Mouse (Mus musculus) embryonic facial prominence, embryonic 13.5 days (tissue): Measurements from ENCODE around the gene Thrsp. TPM values are rescaled to one million over a fixed set of nuclear protein-coding genes. Genes with fewer than 3 reads are reported as not detected.

Source experiments
- ATAC-seq: fragments of 200-750 bp; cut with Nextera tagmentation; 2 replicates; pipeline ENCODE4 v1.8.0; 2017; ENCODE audit warnings: low read depth; ENCODE audit not compliant: insufficient number of reproducible peaks, insufficient read depth, low FRiP score, low TSS enrichment
- H3K27ac ChIP-seq: fragments of 300-500 bp; sonication (generic); 2 replicates; pipeline ENCODE4 v1.5.1; 2015; ENCODE audit warnings: moderate library complexity, mild to moderate bottlenecking, inconsistent platforms
- H3K27me3 ChIP-seq: fragments of 300-500 bp; sonication (generic); 2 replicates; pipeline ENCODE4 v1.6.1; 2015; ENCODE audit warnings: mild to moderate bottlenecking, inconsistent platforms
- H3K36me3 ChIP-seq: fragments of 300-500 bp; sonication (generic); 2 replicates; pipeline ENCODE4 v1.6.1; 2015; ENCODE audit warnings: mild to moderate bottlenecking, inconsistent platforms
- H3K4me1 ChIP-seq: fragments of 300-500 bp; sonication (generic); 2 replicates; pipeline ENCODE4 v1.6.1; 2015; ENCODE audit warnings: inconsistent platforms
- H3K4me2 ChIP-seq: fragments of 300-500 bp; sonication (generic); 2 replicates; pipeline ENCODE4 v1.6.1; 2015; ENCODE audit warnings: moderate library complexity, mild to moderate bottlenecking, inconsistent platforms
- H3K4me3 ChIP-seq: fragments of 300-500 bp; sonication (generic); 2 replicates; pipeline ENCODE4 v1.5.1; 2015; ENCODE audit warnings: mild to moderate bottlenecking, inconsistent platforms
- H3K9ac ChIP-seq: fragments of 300-500 bp; sonication (generic); 2 replicates; pipeline ENCODE4 v1.6.1; 2015; ENCODE audit warnings: mild to moderate bottlenecking, inconsistent platforms
- H3K9me3 ChIP-seq: fragments of 300-500 bp; sonication (generic); 2 replicates; pipeline ENCODE4 v1.6.1; 2016; ENCODE audit warnings: inconsistent platforms
- whole genome bisulfite sequencing: fragments of 180-500 bp; shearing (Covaris S2); methylation state at CpG from one replicate; pipeline ENCODE4 v1.1.7; 2015; ENCODE audit warnings: mixed read lengths; 5-methylcytosine and 5-hydroxymethylcytosine counted together
- polyA plus RNA-seq: library from polyadenylated mRNA; unstranded; fragments of >200 nt; fragmentation: Nextera tagmentation; extraction: Ambion mirVana; gene quantifications from 2 replicates; pipeline ENCODE4 v1.2.1, GENCODE M21; 2015

The Thrsp gene
- polyA plus RNA-seq, 1 experiment from 2014 or later, result 0.63 TPM

- Histone ChIP-seq H3K27ac (peak overlapping the region; percentile 69), H3K9me3 (no peaks in the 10 kb centered on the region), H3K9ac (no peak overlapping the region), H3K4me2 (peak overlapping the region; percentile 32), H3K4me3 (no peak overlapping the region), H3K27me3 (no peaks in the 10 kb centered on the region), H3K36me3 (no peaks in the 10 kb centered on the region), H3K4me1 (peaks cover 28% of the 10 kb centered on the region)
- WGBS, result 2% methylated on average over 5 of the region's 5 CpGs
- 0 out of 2 replicates have a peak, but pooled peaks have one; percentile 73 for ATAC-seq
Observed at GRCm38 (mm10) chr7:97429705-97430104, 12.2 kb upstream of the Thrsp start.

GRCm38 (mm10) chr7:97427778-97428420 lies 10.4 kb upstream of the Thrsp start:
- no peaks in the 10 kb centered on the region for H3K36me3 ChIP-seq
- 84% methylated on average over 5 of the region's 5 CpGs for WGBS
- H3K9me3 ChIP-seq, result no peaks in the 10 kb centered on the region
- no peak overlapping the region for H3K4me2 ChIP-seq
- H3K4me3 ChIP-seq, result no peak overlapping the region
- no peak for ATAC-seq
- no peaks in the 10 kb centered on the region for H3K27me3 ChIP-seq
- no peak overlapping the region for H3K9ac ChIP-seq
- H3K4me1 ChIP-seq, result peaks cover 17% of the 10 kb centered on the region
- H3K27ac ChIP-seq, result no peak overlapping the region

- Histone ChIP-seq H3K27ac (no peak overlapping the region), H3K27me3 (no peaks in the 10 kb centered on the region), H3K4me1 (peaks cover 17% of the 10 kb centered on the region), H3K36me3 (no peaks in the 10 kb centered on the region), H3K4me2 (no peak overlapping the region), H3K9me3 (no peaks in the 10 kb centered on the region), H3K4me3 (no peak overlapping the region), H3K9ac (no peak overlapping the region)
- ATAC-seq, result no peak
- WGBS, result 85% methylated on average over 6 of the region's 6 CpGs
Observed at GRCm38 (mm10) chr7:97427296-97427695, 9.8 kb upstream of the Thrsp start.

GRCm38 (mm10) chr7:97426566-97426965 lies 9.0 kb upstream of the Thrsp start:
- no peaks in the 10 kb centered on the region for H3K9me3 ChIP-seq
- no peak overlapping the region for H3K4me2 ChIP-seq
- H3K27ac ChIP-seq, result no peak overlapping the region
- 69% methylated on average over 6 of the region's 6 CpGs for WGBS
- ATAC-seq, result no peak
- H3K27me3 ChIP-seq, result no peaks in the 10 kb centered on the region
- H3K36me3 ChIP-seq, result no peaks in the 10 kb centered on the region
- no peak overlapping the region for H3K9ac ChIP-seq
- no peak overlapping the region for H3K4me3 ChIP-seq
- H3K4me1 ChIP-seq, result peaks cover 17% of the 10 kb centered on the region

GRCm38 (mm10) chr7:97424621-97425245 lies 7.2 kb upstream of the Thrsp start:
- Histone ChIP-seq H3K27ac (no peak overlapping the region), H3K4me2 (no peak overlapping the region), H3K4me1 (peaks cover 7% of the 10 kb centered on the region), H3K4me3 (no peak overlapping the region), H3K9me3 (no peaks in the 10 kb centered on the region), H3K36me3 (no peaks in the 10 kb centered on the region), H3K9ac (peak overlapping the region; percentile 16; the same call in 1 of the 2 replicates), H3K27me3 (no peaks in the 10 kb centered on the region)
- ATAC-seq, result no peak
- 9% methylated on average over 12 of the region's 12 CpGs for WGBS

- no peak overlapping the region for H3K9ac ChIP-seq
- no peaks in the 10 kb centered on the region for H3K27me3 ChIP-seq
- H3K27ac ChIP-seq, result no peak overlapping the region
- H3K4me2 ChIP-seq, result no peak overlapping the region
- ATAC-seq, result no peak
- no peaks in the 10 kb centered on the region for H3K36me3 ChIP-seq
- WGBS, result 49% methylated on average over 5 of the region's 5 CpGs
- H3K4me3 ChIP-seq, result no peak overlapping the region
- H3K4me1 ChIP-seq, result no peaks in the 10 kb centered on the region
- no peaks in the 10 kb centered on the region for H3K9me3 ChIP-seq
Observed at GRCm38 (mm10) chr7:97423754-97424153, 6.2 kb upstream of the Thrsp start.

- Histone ChIP-seq H3K9me3 (no peaks in the 10 kb centered on the region), H3K36me3 (no peaks in the 10 kb centered on the region), H3K27ac (no peak overlapping the region), H3K27me3 (no peaks in the 10 kb centered on the region), H3K4me3 (no peak overlapping the region), H3K4me2 (no peak overlapping the region), H3K9ac (no peak overlapping the region), H3K4me1 (no peaks in the 10 kb centered on the region)
- ATAC-seq, result no peak
- WGBS, result 82% methylated on average over 8 of the region's 8 CpGs
Observed at GRCm38 (mm10) chr7:97420958-97421651, 3.6 kb upstream of the Thrsp start.

- Histone ChIP-seq H3K36me3 (no peaks in the 10 kb centered on the region), H3K4me3 (no peak overlapping the region), H3K9me3 (no peaks in the 10 kb centered on the region), H3K27ac (no peak overlapping the region), H3K4me1 (0 out of 2 replicates have a peak, but pooled peaks cover under 1% of the 10 kb centered on the region), H3K9ac (no peak overlapping the region), H3K4me2 (no peak overlapping the region), H3K27me3 (no peaks in the 10 kb centered on the region)
- WGBS, result 59% methylated on average over 1 of the region's 1 CpGs
- no peak for ATAC-seq
Observed at GRCm38 (mm10) chr7:97420406-97420805, 2.9 kb upstream of the Thrsp start.

GRCm38 (mm10) chr7:97419163-97419562 lies 1.6 kb upstream of the Thrsp start:
- H3K4me2 ChIP-seq, result no peak overlapping the region
- no peak for ATAC-seq
- H3K9ac ChIP-seq, result 0 out of 2 replicates have a peak overlapping the region, but pooled peaks have one; percentile 16
- no peak overlapping the region for H3K27ac ChIP-seq
- no peaks in the 10 kb centered on the region for H3K27me3 ChIP-seq
- H3K9me3 ChIP-seq, result no peaks in the 10 kb centered on the region
- no peak overlapping the region for H3K4me3 ChIP-seq
- no peaks in the 10 kb centered on the region for H3K36me3 ChIP-seq
- peaks cover 4% of the 10 kb centered on the region; the same call in 1 of the 2 replicates for H3K4me1 ChIP-seq
- WGBS, result 76% methylated on average over 5 of the region's 5 CpGs

- no peak overlapping the region for H3K4me2 ChIP-seq
- H3K27me3 ChIP-seq, result no peaks in the 10 kb centered on the region
- H3K4me1 ChIP-seq, result peaks cover 4% of the 10 kb centered on the region; the same call in 1 of the 2 replicates
- no peak for ATAC-seq
- H3K36me3 ChIP-seq, result no peaks in the 10 kb centered on the region
- no peak overlapping the region for H3K4me3 ChIP-seq
- H3K9ac ChIP-seq, result 0 out of 2 replicates have a peak overlapping the region, but pooled peaks have one; percentile 16
- no peaks in the 10 kb centered on the region for H3K9me3 ChIP-seq
- 66% methylated on average over 5 of the region's 5 CpGs for WGBS
- no peak overlapping the region for H3K27ac ChIP-seq
Observed at GRCm38 (mm10) chr7:97418717-97419116, 1.2 kb upstream of the Thrsp start.

GRCm38 (mm10) chr7:97416473-97416872 lies 1.1 kb downstream of the Thrsp start:
- no peaks in the 10 kb centered on the region for H3K9me3 ChIP-seq
- peaks cover 8% of the 10 kb centered on the region; the same call in 1 of the 2 replicates for H3K36me3 ChIP-seq
- no peak overlapping the region for H3K4me2 ChIP-seq
- ATAC-seq, result no peak
- H3K4me1 ChIP-seq, result peaks cover 4% of the 10 kb centered on the region; the same call in 1 of the 2 replicates
- no peak overlapping the region for H3K4me3 ChIP-seq
- no peak overlapping the region for H3K9ac ChIP-seq
- H3K27me3 ChIP-seq, result no peaks in the 10 kb centered on the region
- H3K27ac ChIP-seq, result no peak overlapping the region
- 89% methylated on average over 4 of the region's 4 CpGs for WGBS
